Mouse (Mus musculus) liver, adult (tissue): ENCODE measurements around the gene Tesk2.

Experiments used
- GATA4 ChIP-seq: IDR thresholded peaks from 2 replicates; pipeline ENCODE4 v1.6.1; 2014; ENCODE audit warnings: mild to moderate bottlenecking, low read length; ENCODE audit not compliant: insufficient replicate concordance

Tesk2 gene

GRCm38 (mm10) chr4:116768510-116768909 is 47.8 kb downstream of the Tesk2 start:
- TF ChIP-seq GATA4 = no peak

GRCm38 (mm10) chr4:116769060-116769459 is 48.3 kb downstream of the Tesk2 start:
- no peak for TF ChIP-seq GATA4

- TF ChIP-seq GATA4 = no peak
These were observed 55.6 kb downstream of the Tesk2 start for GRCm38 (mm10) chr4:116776391-116776790.

GRCm38 (mm10) chr4:116777079-116777478 is 56.3 kb downstream of the Tesk2 start:
- no peak for TF ChIP-seq GATA4

GRCm38 (mm10) chr4:116780541-116780940 is 59.8 kb downstream of the Tesk2 start:
- no peak for TF ChIP-seq GATA4

- TF ChIP-seq GATA4 = no peak
These were observed 60.6 kb downstream of the Tesk2 start for GRCm38 (mm10) chr4:116781366-116781765.

GRCm38 (mm10) chr4:116782171-116782570 is 61.4 kb downstream of the Tesk2 start:
- TF ChIP-seq GATA4 = no peak

GRCm38 (mm10) chr4:116786587-116786986 is 65.8 kb downstream of the Tesk2 start:
- no peak for TF ChIP-seq GATA4

- TF ChIP-seq GATA4 = no peak
These were observed 67.4 kb downstream of the Tesk2 start for GRCm38 (mm10) chr4:116787985-116788760.

GRCm38 (mm10) chr4:116788956-116789355 is 68.2 kb downstream of the Tesk2 start:
- TF ChIP-seq GATA4 = no peak

GRCm38 (mm10) chr4:116792453-116792852 is 71.7 kb downstream of the Tesk2 start:
- no peak for TF ChIP-seq GATA4

GRCm38 (mm10) chr4:116794273-116794672 is 73.5 kb downstream of the Tesk2 start:
- no peak for TF ChIP-seq GATA4

GRCm38 (mm10) chr4:116796442-116797110 is 75.8 kb downstream of the Tesk2 start:
- no peak for TF ChIP-seq GATA4

GRCm38 (mm10) chr4:116799901-116800300 is 79.2 kb downstream of the Tesk2 start:
- no peak for TF ChIP-seq GATA4

- no peak for TF ChIP-seq GATA4
These were observed 86.7 kb downstream of the Tesk2 start, which contains the start of the genes Toe1 and Mutyh for GRCm38 (mm10) chr4:116807197-116808129. Toe1 (minus strand) TSS chr4:116807640. Mutyh (plus strand) TSS chr4:116807723.
